Mouse (Mus musculus) liver, adult 2 months (tissue): ENCODE results near the gene Ehhadh. TPM values are rescaled to one million over a fixed set of nuclear protein-coding genes. Genes with fewer than 3 reads are reported as not detected.

ENCODE experiments used
- DNase-seq: peaks from one replicate; pipeline ENCODE4 v3.0.0-alpha.2; 2011; ENCODE audit warnings: low read depth, low spot score; ENCODE audit errors: extremely low read depth
- H3K27ac ChIP-seq: fragments of 200-500 bp; replicated peaks from 2 replicates; pipeline ENCODE4 v1.5.1; 2012; ENCODE audit warnings: low read depth, mild to moderate bottlenecking, control low read depth, inconsistent platforms, low read length; ENCODE audit not compliant: insufficient read depth
- H3K27me3 ChIP-seq: fragments of 200-500 bp; 2 replicates; pipeline ENCODE4 v1.6.1; 2012; ENCODE audit warnings: mild to moderate bottlenecking, moderate library complexity, low read length, inconsistent platforms; ENCODE audit not compliant: control insufficient read depth, insufficient read depth
- H3K36me3 ChIP-seq: fragments of 200-500 bp; 2 replicates; pipeline ENCODE4 v1.6.1; 2012; ENCODE audit warnings: low read length, inconsistent platforms; ENCODE audit not compliant: control insufficient read depth, insufficient read depth
- H3K4me1 ChIP-seq: fragments of 200-500 bp; 2 replicates; pipeline ENCODE4 v1.6.1; 2011; ENCODE audit warnings: low read length; ENCODE audit not compliant: control insufficient read depth, insufficient read depth
- H3K4me3 ChIP-seq: fragments of 200-500 bp; 2 replicates; pipeline ENCODE4 v1.5.1; 2011; ENCODE audit warnings: low read depth, mild to moderate bottlenecking, control low read depth, low read length, moderate library complexity; ENCODE audit not compliant: insufficient read depth
- H3K79me2 ChIP-seq: fragments of 200-500 bp; 2 replicates; pipeline ENCODE4 v1.6.1; 2012; ENCODE audit warnings: inconsistent platforms, mild to moderate bottlenecking, low read length, moderate library complexity; ENCODE audit not compliant: control insufficient read depth, insufficient read depth
- H3K9ac ChIP-seq: fragments of 200-500 bp; 2 replicates; pipeline ENCODE4 v1.6.1; 2012; ENCODE audit warnings: low read depth, mild to moderate bottlenecking, control low read depth, inconsistent platforms, low read length
- CTCF ChIP-seq: fragments of 200-500 bp; IDR thresholded peaks from 2 replicates; pipeline ENCODE4 v1.5.1; 2011; ENCODE audit warnings: low read depth, low read length, control low read depth
- POLR2A ChIP-seq: fragments of 200-500 bp; IDR thresholded peaks from 2 replicates; pipeline ENCODE4 v1.6.1; 2011; ENCODE audit warnings: low read length, control low read depth; ENCODE audit not compliant: insufficient read depth; ENCODE audit errors: extremely low read depth
- WGBS: fragments of 180-500 bp; shearing (Covaris S2); methylation state at CpG from one replicate; pipeline ENCODE4 v1.1.7; 2018; 5-methylcytosine and 5-hydroxymethylcytosine counted together
- polyA plus RNA-seq: library from polyadenylated mRNA; depleted of rRNA; stranded (reverse); fragments of >200 nt; gene quantifications from 2 replicates; pipeline ENCODE4 v1.2.3, GENCODE M21; 2012; rRNA removed
- total RNA-seq: library from RNA; depleted of rRNA; stranded (reverse); fragments of >200 nt; gene quantifications from 2 replicates; pipeline ENCODE4 v1.2.3, GENCODE M21; 2014; rRNA removed

Ehhadh gene
- total and polyA plus RNA-seq, 2 experiments: 174 to 263 TPM

GRCm38 (mm10) chr16:21727421-21727820 is 60.2 kb downstream of the Ehhadh start:
- Histone ChIP-seq H3K4me1 (peaks cover 2% of the 10 kb centered on the region; the same call in 1 of the 2 replicates), H3K79me2 (no peaks in the 10 kb centered on the region), H3K9ac (no peak overlapping the region), H3K36me3 (no peaks in the 10 kb centered on the region), H3K4me3 (no peak overlapping the region), H3K27me3 (no peaks in the 10 kb centered on the region), H3K27ac (no peak overlapping the region)
- no peak for DNase-seq
- 90% methylated on average over 3 of the region's 3 CpGs for WGBS
- TF ChIP-seq POLR2A (no peak), CTCF (no peak)

- no peaks in the 10 kb centered on the region for H3K79me2 ChIP-seq
- H3K4me1 ChIP-seq: peaks cover 2% of the 10 kb centered on the region; the same call in 1 of the 2 replicates
- no peak overlapping the region for H3K27ac ChIP-seq
- no peak overlapping the region for H3K9ac ChIP-seq
- no peak for DNase-seq
- H3K27me3 ChIP-seq: no peaks in the 10 kb centered on the region
- H3K4me3 ChIP-seq: no peak overlapping the region
- no peaks in the 10 kb centered on the region for H3K36me3 ChIP-seq
- 97% methylated on average over 1 of the region's 1 CpGs for WGBS
- TF ChIP-seq CTCF: no peak
- TF ChIP-seq POLR2A: no peak
Observed at GRCm38 (mm10) chr16:21724261-21724660, 63.3 kb downstream of the Ehhadh start.

- Histone ChIP-seq H3K27me3 (no peaks in the 10 kb centered on the region), H3K36me3 (no peaks in the 10 kb centered on the region), H3K79me2 (no peaks in the 10 kb centered on the region), H3K4me3 (no peak overlapping the region), H3K9ac (no peak overlapping the region), H3K27ac (no peak overlapping the region), H3K4me1 (no peaks in the 10 kb centered on the region)
- TF ChIP-seq POLR2A (no peak), CTCF (no peak)
- no peak for DNase-seq
- 47% methylated on average over 7 of the region's 7 CpGs for WGBS
Observed at GRCm38 (mm10) chr16:21719770-21720169, 67.8 kb downstream of the Ehhadh start.

GRCm38 (mm10) chr16:21714516-21714915 is 73.1 kb downstream of the Ehhadh start:
- DNase-seq: no peak
- WGBS: 93% methylated on average over 10 of the region's 10 CpGs
- H3K27ac ChIP-seq: no peak overlapping the region
- H3K36me3 ChIP-seq: no peaks in the 10 kb centered on the region
- no peaks in the 10 kb centered on the region; the same call in 1 of the 2 replicates for H3K27me3 ChIP-seq
- no peaks in the 10 kb centered on the region for H3K4me1 ChIP-seq
- TF ChIP-seq CTCF (no peak), POLR2A (no peak)
- H3K4me3 ChIP-seq: no peak overlapping the region
- H3K9ac ChIP-seq: no peak overlapping the region
- H3K79me2 ChIP-seq: no peaks in the 10 kb centered on the region

Other genes starting within 250 kb of the Ehhadh start
- 6.9 and 7.4 TPM in 2 replicates for gene 2510009E07Rik, start 93.1 kb downstream of the Ehhadh start, total RNA-seq
- gene 2510009E07Rik, start 93.1 kb downstream of the Ehhadh start, polyA plus RNA-seq: 3.6 and 3.7 TPM in 2 replicates
- gene Map3k13, start 6.5 kb upstream of the Ehhadh start, total RNA-seq: 7.0 and 8.8 TPM in 2 replicates
- 3.8 and 5.3 TPM in 2 replicates for gene Map3k13, start 6.5 kb upstream of the Ehhadh start, polyA plus RNA-seq
- gene Tmem41a, start 159.7 kb upstream of the Ehhadh start, total RNA-seq: 4.3 and 6.0 TPM in 2 replicates
- gene Tmem41a, start 159.7 kb upstream of the Ehhadh start, polyA plus RNA-seq: 8.2 and 8.6 TPM in 2 replicates
- 0.07 and 0.09 TPM in 2 replicates for gene Liph, start 207.9 kb upstream of the Ehhadh start, total RNA-seq
- gene Liph, start 207.9 kb upstream of the Ehhadh start, polyA plus RNA-seq: 0.12 TPM in 1 of 2 replicates, not detected in the other
- 11.0 and 11.2 TPM in 2 replicates for gene Senp2, start 221.7 kb upstream of the Ehhadh start, total RNA-seq
- 3.9 and 4.0 TPM in 2 replicates for gene Senp2, start 221.7 kb upstream of the Ehhadh start, polyA plus RNA-seq